Mouse (Mus musculus) c-Kit-positive CD71-positive TER-119-negative erythroid progenitor cells, embryonic 14.5 days (primary cell): ENCODE data around the gene Amelx.

Experiments
- DNase-seq: peaks from one replicate; pipeline ENCODE4 v3.0.0-alpha.2; 2013; ENCODE audit warnings: low read depth

The Amelx gene

GRCm38 (mm10) chrX:169187100-169187499 is at the start of gene Amelx:
Gene Amelx (minus strand): TSS chrX:169187200.
- no peak for DNase-seq

GRCm38 (mm10) chrX:169222357-169223062 is 35.5 kb upstream of the Amelx start:
- no peak for DNase-seq

- DNase-seq: no peak
Measured at GRCm38 (mm10) chrX:169220064-169220463, 33.1 kb upstream of the Amelx start.

GRCm38 (mm10) chrX:169210019-169210418 is 23.0 kb upstream of the Amelx start:
- DNase-seq: no peak

GRCm38 (mm10) chrX:169178634-169179033 is 8.4 kb downstream of the Amelx start:
- no peak for DNase-seq

- no peak for DNase-seq
Measured at GRCm38 (mm10) chrX:169173796-169174195, 13.2 kb downstream of the Amelx start.

- DNase-seq: no peak
Measured at GRCm38 (mm10) chrX:169170981-169171380, 16.0 kb downstream of the Amelx start.

GRCm38 (mm10) chrX:169158385-169158784 is 28.6 kb downstream of the Amelx start:
- peak; percentile 49 for DNase-seq

- no peak for DNase-seq
Measured at GRCm38 (mm10) chrX:169153805-169154204, 33.2 kb downstream of the Amelx start.

- DNase-seq: no peak
Measured at GRCm38 (mm10) chrX:169140467-169140866, 46.5 kb downstream of the Amelx start.

GRCm38 (mm10) chrX:169139758-169140157 is 47.2 kb downstream of the Amelx start:
- no peak for DNase-seq
